Mouse (Mus musculus): ENCODE measurements around the gene D17H6S53E.

DNA sequence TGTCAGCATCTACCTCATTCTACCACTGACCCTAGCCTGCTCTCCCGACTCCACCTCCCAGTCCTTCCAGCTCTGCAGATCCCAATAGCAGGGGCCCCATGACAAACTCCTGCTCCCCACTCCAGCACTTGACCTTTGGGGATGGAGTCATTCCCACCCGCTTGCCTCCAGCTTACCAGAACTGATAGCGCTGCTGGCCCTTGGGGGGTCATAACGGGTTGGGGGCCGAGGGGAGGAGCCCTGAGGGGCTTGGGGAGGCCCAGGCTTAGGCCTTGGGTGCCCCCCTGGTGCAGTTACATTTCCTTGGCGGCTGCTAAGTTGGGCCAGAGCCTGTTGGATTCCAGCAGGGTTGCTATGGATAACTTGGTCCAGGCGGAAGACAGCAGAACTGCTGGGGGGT lies 28.4 kb downstream of the D17H6S53E start:
- TF ChIP-seq GATA1 (IDR thresholded peaks at IDR 0.05; ENCODE audit: borderline replicate concordance, low read length) (no peak), CTCF (IDR thresholded peaks at IDR 0.05; ENCODE audit: low read depth, low read length) (no peak), TAL1 (conservative IDR thresholded peaks at IDR 0.05; ENCODE audit: low read depth, low read length) (no peak)
